Mouse (Mus musculus) heart, postnatal 36 days (tissue): ENCODE results near the gene Ssbp2. TPM values are rescaled to one million over a fixed set of nuclear protein-coding genes. Genes with fewer than 3 reads are reported as not detected.

ENCODE experiments used
- DNase-seq, 2 experiments: peaks; one replicate each; pipeline ENCODE4 v3.0.0; 2021 to 2022
- intact Hi-C: fragments of 180-260 bp; cut with DNase I; formaldehyde crosslinking; loops from one replicate; pipeline ENCODE4 v1.15.1; 2025
- total RNA-seq, 2 experiments: library from RNA; stranded (reverse); gene quantifications; 2 replicates each; pipeline ENCODE4 v1.2.3; 2021

The Ssbp2 gene
- 10 to 100 TPM; 43.7 TPM for total RNA-seq

DNA sequence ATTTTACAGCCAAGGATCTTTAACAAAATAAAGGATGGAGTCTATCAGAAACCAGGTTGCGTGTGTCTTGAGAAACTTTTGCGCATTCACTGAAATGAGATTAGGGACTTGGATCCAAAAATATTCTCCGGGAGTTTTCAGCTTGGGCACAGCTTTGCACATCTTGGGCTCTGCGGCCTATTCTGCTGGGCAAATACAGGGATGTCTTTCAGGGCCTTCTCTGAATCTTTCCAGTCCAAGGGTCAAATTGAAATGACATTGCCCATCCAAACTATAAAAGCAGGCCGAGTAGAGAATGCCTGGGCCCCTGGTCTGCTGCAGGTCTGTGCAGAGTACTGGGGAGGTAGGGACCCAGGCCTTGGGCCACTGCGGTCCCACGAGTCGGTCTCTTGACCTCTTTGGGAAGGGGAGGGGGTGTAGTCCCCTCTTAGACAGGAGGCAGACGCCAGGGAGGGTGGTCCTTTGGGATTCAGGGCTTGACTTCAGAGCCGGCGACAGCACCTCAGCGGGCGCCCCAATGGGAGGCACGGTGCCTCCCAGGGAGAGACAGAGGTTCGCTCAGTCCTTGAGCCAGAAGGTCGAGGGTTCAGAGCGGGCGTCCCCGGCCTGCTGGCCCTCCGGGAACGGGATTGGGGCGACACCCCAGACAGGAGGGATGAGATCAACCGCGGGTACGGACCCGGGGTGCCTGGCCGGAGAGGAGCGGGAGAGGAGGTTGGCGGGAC is at the start of gene Ssbp2:
Gene Ssbp2, plus strand, starts transcription at position 388 of the 725 bp plus-strand sequence.
- intact Hi-C loops, result loop anchor here (1.0 to 5.0 kb wide), 5 partner anchors 39 to 533 kb away; no protein-coding TSS in a partner anchor
- no peak for DNase-seq

GRCm38 (mm10) chr13:91413752-91414503 is 46.2 kb upstream of the Ssbp2 start:
- intact Hi-C loops, result no loop called here

GRCm38 (mm10) chr13:91415896-91416295 is 44.2 kb upstream of the Ssbp2 start:
- intact Hi-C loops, result no loop called here
- DNase-seq, result no peak

More at GRCm38 (mm10) chr13:91413752-91414503, 46.2 kb upstream of the Ssbp2 start:
- DNase-seq, result no peak

- intact Hi-C loops, result no loop called here
- no peak for DNase-seq
Measured at GRCm38 (mm10) chr13:91416698-91417097, 43.4 kb upstream of the Ssbp2 start.

DNA sequence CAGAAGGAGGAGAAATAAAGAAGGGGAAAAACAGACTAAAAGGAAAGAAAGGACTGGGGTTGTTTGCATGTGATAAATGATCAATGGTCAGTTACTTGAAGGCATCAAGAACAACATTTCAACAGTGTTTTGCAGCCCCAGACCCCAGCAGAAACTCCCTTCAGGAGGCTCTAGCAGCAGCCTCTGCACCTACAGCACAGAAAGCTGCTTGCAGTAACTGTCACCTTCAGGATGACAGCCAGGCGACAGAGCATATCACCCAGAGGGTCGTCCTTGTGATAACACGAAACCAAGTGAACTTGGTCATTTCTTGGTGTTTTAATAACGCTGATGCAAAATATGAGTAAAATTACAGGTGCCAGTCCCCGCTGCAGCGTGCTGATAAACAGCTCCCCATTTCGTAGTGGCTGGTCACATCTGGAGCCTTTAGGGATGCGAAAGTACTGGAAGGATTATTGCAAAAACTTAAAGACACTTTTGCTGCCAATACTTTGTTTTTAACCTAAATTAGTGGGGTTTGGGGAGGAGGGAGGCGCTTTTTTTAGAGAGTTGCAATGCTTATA is 38.6 kb upstream of the Ssbp2 start:
- DNase-seq, result peak; percentile 73 to 77
- intact Hi-C loops, result loop anchor here (1.0 to 2.0 kb wide), 2 partner anchors 37 to 50 kb away; no protein-coding TSS in a partner anchor

DNA sequence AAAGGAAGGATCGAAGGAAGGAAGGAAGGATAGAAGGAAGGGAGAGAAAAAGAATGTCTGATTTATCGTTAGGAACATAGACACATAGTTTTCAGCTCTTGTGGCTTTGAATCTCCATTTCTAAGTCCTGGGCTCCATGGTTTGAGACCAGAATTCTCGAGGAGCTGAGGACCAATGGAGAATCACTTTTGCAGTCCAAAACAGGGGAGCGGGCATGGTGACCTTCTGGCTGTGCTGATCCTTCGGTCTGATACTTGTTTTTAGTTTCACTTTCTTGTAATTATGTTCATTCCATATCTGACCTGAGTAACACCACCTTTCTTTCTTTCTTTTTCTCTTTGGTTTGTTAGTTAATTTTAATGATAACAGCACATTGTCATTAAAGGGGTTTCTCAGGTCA is 29.2 kb upstream of the Ssbp2 start:
- intact Hi-C loops, result no loop called here
- no peak for DNase-seq

GRCm38 (mm10) chr13:91431392-91432355 is 28.4 kb upstream of the Ssbp2 start:
- DNase-seq, result no peak
- intact Hi-C loops, result no loop called here

GRCm38 (mm10) chr13:91433021-91433420 is 27.1 kb upstream of the Ssbp2 start:
- intact Hi-C loops, result no loop called here

GRCm38 (mm10) chr13:91437931-91438330 is 22.2 kb upstream of the Ssbp2 start:
- intact Hi-C loops, result no loop called here
- no peak for DNase-seq

More at GRCm38 (mm10) chr13:91433021-91433420, 27.1 kb upstream of the Ssbp2 start:
- DNase-seq, result no peak

- DNase-seq, result no peak
- intact Hi-C loops, result no loop called here
Measured at GRCm38 (mm10) chr13:91441476-91441875, 18.6 kb upstream of the Ssbp2 start.

DNA sequence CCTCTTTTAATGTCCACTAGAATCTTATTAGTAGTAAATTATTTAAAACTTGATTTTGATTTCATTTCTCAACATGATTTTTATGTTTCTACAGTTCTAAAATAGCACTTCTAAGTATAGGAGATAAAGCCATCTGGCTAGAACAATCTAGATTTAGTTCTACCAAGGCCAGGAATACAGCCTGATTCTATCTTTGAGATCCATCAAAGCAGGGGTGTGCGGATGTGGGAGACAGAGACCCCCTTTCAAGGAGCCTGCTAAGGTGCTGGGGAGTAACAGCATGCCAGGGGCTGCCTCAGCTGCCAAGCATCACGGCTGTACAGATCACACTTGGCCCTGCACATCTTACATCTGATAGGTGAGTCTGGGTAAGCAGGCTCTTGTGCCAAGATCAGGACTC is 13.4 kb upstream of the Ssbp2 start:
- intact Hi-C loops, result no loop called here

GRCm38 (mm10) chr13:91448936-91449335 is 11.1 kb upstream of the Ssbp2 start:
- DNase-seq, result peak in 1 of 2 experiments; percentile 13
- intact Hi-C loops, result no loop called here

More for the DNA sequence above, 13.4 kb upstream of the Ssbp2 start:
- DNase-seq, result no peak

DNA sequence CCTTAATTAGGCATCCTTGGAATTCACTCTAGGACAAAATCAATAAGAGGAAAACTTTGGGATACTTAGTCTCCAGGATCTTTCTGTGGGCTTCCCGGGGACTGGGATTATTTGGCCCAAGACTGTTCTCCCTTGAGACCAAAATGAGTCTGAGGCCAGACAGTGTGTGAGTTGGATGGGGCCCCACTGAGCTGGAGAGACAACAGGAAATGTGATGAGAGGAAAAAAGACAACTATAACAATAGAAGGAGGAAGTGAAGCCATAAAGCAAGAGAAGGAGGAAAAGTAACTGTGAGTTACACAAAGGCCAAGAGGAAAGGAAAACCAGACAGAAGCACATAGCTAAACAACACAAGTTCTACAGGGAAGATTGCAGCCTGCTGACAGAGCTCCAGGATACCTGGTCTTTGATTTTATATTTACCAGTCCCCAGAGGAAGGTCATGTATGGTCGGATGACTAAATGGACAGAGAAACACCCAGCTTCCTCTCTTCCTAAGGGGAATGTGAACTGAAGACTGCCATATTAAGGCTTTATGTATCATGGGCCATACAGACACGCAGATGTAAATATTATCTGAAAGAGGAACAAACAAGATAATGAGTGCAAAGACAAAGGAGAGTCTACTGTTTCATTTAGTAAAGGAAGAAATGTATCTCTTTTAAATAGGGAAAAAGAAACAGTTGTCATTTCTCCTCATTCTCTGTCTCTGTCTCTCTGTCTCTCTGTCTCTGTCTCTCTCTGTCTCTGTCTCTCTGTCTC is 8.5 kb upstream of the Ssbp2 start:
- intact Hi-C loops, result loop anchor here (2.0 kb wide), 1 partner anchor 79 kb away; no protein-coding TSS in a partner anchor
- no peak for DNase-seq

- intact Hi-C loops, result no loop called here
- DNase-seq, result no peak
Measured at GRCm38 (mm10) chr13:91452269-91452668, 7.8 kb upstream of the Ssbp2 start.

GRCm38 (mm10) chr13:91453236-91453635 is 6.8 kb upstream of the Ssbp2 start:
- no peak for DNase-seq
- intact Hi-C loops, result no loop called here

GRCm38 (mm10) chr13:91456041-91456440 is 4.0 kb upstream of the Ssbp2 start:
- intact Hi-C loops, result no loop called here
- DNase-seq, result no peak

DNA sequence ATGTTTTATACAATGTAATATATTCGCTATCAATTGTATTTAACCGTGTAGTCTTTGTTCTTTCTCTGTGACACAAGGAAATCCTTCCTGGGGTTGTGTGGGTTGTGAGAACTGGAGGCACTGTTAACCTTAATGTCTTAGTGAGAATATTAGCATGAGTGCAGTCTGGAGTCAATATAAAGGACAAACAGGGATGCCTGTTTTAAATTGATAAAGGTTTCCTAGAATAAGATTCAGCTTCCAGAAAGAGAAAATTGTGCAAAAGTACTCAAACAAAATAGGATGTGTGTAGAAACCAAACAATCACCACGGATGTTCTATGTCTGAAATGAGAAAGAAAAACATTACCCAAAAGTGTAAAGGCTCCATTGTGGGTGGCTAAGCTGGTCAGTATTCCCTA is 3.3 kb upstream of the Ssbp2 start:
- intact Hi-C loops, result no loop called here
- DNase-seq, result no peak

- intact Hi-C loops, result loop anchor here (2.0 kb wide), 1 partner anchor 37 kb away; no protein-coding TSS in a partner anchor
- DNase-seq, result no peak
Measured at GRCm38 (mm10) chr13:91457974-91458373, 2.1 kb upstream of the Ssbp2 start.

- DNase-seq, result no peak
- intact Hi-C loops, result loop anchor here (2.0 kb wide), 1 partner anchor 39 kb away; no protein-coding TSS in a partner anchor
Measured at GRCm38 (mm10) chr13:91459489-91459888, 594 bp upstream of the Ssbp2 start.
